Mouse (Mus musculus) A20 (cell line): ENCODE data around the gene Gm10217.

Experiments used
- DNase-seq: peaks from one replicate; pipeline ENCODE4 v3.0.0-alpha.2; 2011; ENCODE audit warnings: low read depth, low spot score

Gene Gm10217

GRCm38 (mm10) chr8:9863951-9864350 lies at the start of gene Gm10217:
Gene Gm10217, plus strand, starts transcription at chr8:9864251.
- no peak for DNase-seq

- DNase-seq = no peak
These were observed 39.3 kb upstream of the Gm10217 start for GRCm38 (mm10) chr8:9824770-9825169.

DNA sequence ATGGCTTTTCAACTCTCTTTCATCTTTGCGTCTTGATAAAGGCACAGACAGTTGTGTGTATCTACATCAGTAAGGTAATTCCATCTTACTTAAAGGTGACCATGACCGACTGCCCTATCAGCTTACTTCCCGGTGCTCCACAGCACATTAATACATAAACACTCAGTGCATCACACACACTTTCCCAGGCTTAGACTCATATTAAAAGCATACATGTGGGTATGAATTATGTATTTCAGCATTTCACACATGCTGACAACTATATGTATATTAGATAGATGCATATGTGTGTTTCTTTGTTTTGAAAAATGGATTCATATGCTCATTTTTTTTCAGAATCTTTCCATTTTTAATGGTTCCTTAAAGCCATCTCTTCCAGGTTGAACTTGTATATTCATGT lies 23.8 kb upstream of the Gm10217 start:
- DNase-seq = no peak

DNA sequence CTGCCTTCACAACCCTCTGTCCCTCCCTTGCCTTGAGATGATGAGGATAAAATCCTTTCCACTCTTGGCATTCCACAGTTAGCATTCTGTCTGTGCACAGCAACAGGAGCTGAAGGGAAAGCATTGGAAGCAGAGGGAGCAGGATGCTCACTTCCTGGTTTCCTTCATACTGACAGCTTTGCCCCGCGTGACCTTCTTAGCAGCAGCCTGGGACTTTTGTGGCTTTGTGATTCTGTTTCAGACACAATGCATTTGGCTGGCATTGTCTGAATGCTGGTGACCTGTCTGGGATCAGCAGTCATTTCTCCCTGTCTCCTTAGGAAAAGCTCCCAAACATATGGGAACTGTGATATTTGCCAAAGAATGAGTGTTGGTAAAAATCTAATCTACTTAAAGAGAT lies 4.8 kb upstream of the Gm10217 start:
- DNase-seq = no peak

- no peak for DNase-seq
These were observed 3.4 kb upstream of the Gm10217 start for GRCm38 (mm10) chr8:9860539-9861203.

DNA sequence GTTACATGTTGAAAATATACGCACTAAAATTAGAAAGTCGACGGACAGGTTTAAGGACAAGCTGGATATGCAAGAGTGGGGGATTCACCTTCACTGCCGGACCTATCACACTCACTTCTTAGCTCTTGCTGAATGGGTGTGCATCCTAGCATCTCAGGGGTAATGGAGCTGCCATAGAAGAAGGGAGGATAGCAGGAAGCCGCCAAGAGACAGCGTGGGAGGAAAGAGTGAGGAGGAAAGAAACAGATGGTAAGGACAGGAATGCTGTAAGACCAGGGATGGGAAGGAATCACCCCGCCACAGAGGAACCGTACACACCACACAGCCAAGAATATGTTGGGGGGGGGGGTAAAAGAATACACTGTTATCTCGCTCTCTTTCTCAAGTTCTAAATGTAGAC lies 1.1 kb downstream of the Gm10217 start:
- DNase-seq = no peak

- DNase-seq = no peak
These were observed 4.0 kb downstream of the Gm10217 start for GRCm38 (mm10) chr8:9868094-9868493.

GRCm38 (mm10) chr8:9876241-9876640 lies 12.2 kb downstream of the Gm10217 start:
- no peak for DNase-seq

DNA sequence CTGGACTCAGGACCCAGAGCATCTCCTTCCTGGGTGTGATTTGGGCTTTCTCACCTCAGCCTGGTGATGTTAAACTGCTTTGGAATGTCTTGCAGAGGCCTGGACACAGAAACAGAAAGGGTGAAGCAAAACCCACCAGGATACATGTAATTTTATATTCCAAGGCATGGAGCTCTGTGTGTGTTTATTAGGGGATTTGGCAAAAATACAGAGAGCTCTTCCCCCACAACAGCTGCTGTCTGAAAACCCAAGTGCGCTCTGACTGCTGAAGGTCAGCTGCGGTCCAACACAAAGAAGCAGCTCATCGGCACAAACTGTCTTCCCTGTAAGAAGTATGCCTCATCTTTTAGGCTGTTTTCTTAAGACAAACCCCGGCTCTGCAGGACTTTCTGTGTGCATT lies 15.9 kb downstream of the Gm10217 start:
- DNase-seq = no peak

DNA sequence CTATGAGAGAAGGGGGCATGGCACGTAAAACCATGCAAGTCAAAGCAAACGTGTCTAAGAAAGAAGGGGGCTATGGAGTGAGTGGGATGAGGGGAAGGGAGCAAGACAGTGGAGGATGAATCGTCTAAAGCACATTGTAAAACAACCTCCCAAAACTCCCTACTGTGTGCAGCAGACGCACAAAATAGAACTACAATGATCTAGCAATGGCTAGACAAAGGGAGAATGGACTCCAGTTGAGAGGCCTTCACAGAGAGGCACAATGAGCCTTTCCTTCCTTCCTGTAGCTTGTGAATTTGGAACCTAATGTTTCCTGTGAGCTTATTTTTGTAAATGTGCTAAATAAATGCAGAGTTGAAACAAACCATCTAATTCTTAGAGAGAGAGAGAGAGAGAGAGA lies 22.7 kb downstream of the Gm10217 start:
- no peak for DNase-seq

DNA sequence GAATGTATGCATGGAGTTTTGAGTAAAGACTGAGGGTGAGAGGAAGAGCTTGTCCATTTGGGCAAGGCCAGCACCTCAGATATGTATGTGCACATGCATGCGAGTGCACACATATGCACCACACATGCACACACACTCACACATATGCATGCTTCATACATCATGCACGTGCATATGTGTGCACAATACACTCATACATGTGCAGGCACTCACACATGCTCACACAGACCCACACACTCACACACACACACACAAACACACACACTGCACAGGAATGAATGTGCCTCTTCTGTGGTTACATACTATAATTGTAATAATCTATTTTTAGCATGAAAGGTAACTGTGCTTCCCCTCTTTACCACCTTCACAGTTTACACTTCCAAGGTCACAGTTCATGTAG lies 35.1 kb downstream of the Gm10217 start:
- no peak for DNase-seq

GRCm38 (mm10) chr8:9899673-9900072 lies 35.6 kb downstream of the Gm10217 start:
- no peak for DNase-seq
